Mouse (Mus musculus) embryonic facial prominence, embryonic 13.5 days (tissue): ENCODE measurements around the gene Ccser2. TPM values are rescaled to one million over a fixed set of nuclear protein-coding genes. Genes with fewer than 3 reads are reported as not detected.
"Not testable (repeated sequence)": the region's sequence is repeated elsewhere in the genome, so short reads cannot be mapped to it uniquely, and the experiment has no call there.

Experiments used
- ATAC-seq: fragments of 200-750 bp; cut with Nextera tagmentation; 2 replicates; pipeline ENCODE4 v1.8.0; 2017; ENCODE audit warnings: low read depth; ENCODE audit not compliant: insufficient number of reproducible peaks, insufficient read depth, low FRiP score, low TSS enrichment
- H3K27ac ChIP-seq: fragments of 300-500 bp; sonication (generic); 2 replicates; pipeline ENCODE4 v1.5.1; 2015; ENCODE audit warnings: moderate library complexity, mild to moderate bottlenecking, inconsistent platforms
- H3K27me3 ChIP-seq: fragments of 300-500 bp; sonication (generic); 2 replicates; pipeline ENCODE4 v1.6.1; 2015; ENCODE audit warnings: mild to moderate bottlenecking, inconsistent platforms
- H3K36me3 ChIP-seq: fragments of 300-500 bp; sonication (generic); 2 replicates; pipeline ENCODE4 v1.6.1; 2015; ENCODE audit warnings: mild to moderate bottlenecking, inconsistent platforms
- H3K4me1 ChIP-seq: fragments of 300-500 bp; sonication (generic); 2 replicates; pipeline ENCODE4 v1.6.1; 2015; ENCODE audit warnings: inconsistent platforms
- H3K4me2 ChIP-seq: fragments of 300-500 bp; sonication (generic); 2 replicates; pipeline ENCODE4 v1.6.1; 2015; ENCODE audit warnings: moderate library complexity, mild to moderate bottlenecking, inconsistent platforms
- H3K4me3 ChIP-seq: fragments of 300-500 bp; sonication (generic); 2 replicates; pipeline ENCODE4 v1.5.1; 2015; ENCODE audit warnings: mild to moderate bottlenecking, inconsistent platforms
- H3K9ac ChIP-seq: fragments of 300-500 bp; sonication (generic); 2 replicates; pipeline ENCODE4 v1.6.1; 2015; ENCODE audit warnings: mild to moderate bottlenecking, inconsistent platforms
- H3K9me3 ChIP-seq: fragments of 300-500 bp; sonication (generic); 2 replicates; pipeline ENCODE4 v1.6.1; 2016; ENCODE audit warnings: inconsistent platforms
- WGBS: fragments of 180-500 bp; shearing (Covaris S2); methylation state at CpG from one replicate; pipeline ENCODE4 v1.1.7; 2015; ENCODE audit warnings: mixed read lengths; 5-methylcytosine and 5-hydroxymethylcytosine counted together
- polyA plus RNA-seq: library from polyadenylated mRNA; unstranded; fragments of >200 nt; fragmentation: Nextera tagmentation; extraction: Ambion mirVana; gene quantifications from 2 replicates; pipeline ENCODE4 v1.2.1, GENCODE M21; 2015

The Ccser2 gene
- 45.1 and 50.0 TPM in 2 replicates for polyA plus RNA-seq

GRCm38 (mm10) chr14:36968628-36969147 lies at the start of gene Ccser2:
Ccser2 (minus strand) TSS chr14:36968777.
- Histone ChIP-seq H3K4me2 (peak within 1 kb of the TSS; percentile 59), H3K36me3 (no peaks in the 10 kb centered on the region), H3K27ac (peak within 1 kb of the TSS; percentile 76), H3K4me3 (peak within 1 kb of the TSS; percentile 88), H3K9ac (peak within 1 kb of the TSS; percentile 93), H3K27me3 (no peaks in the 10 kb centered on the region), H3K4me1 (peaks cover 23% of the 10 kb centered on the region), H3K9me3 (no peaks in the 10 kb centered on the region)
- 1% methylated on average over 39 of the region's 39 CpGs for WGBS
- ATAC-seq, result peak; percentile 100

- Histone ChIP-seq H3K9ac (no peak overlapping the region), H3K36me3 (no peaks in the 10 kb centered on the region), H3K27me3 (no peaks in the 10 kb centered on the region), H3K4me1 (no peaks in the 10 kb centered on the region), H3K4me3 (no peak overlapping the region), H3K9me3 (no peaks in the 10 kb centered on the region), H3K4me2 (no peak overlapping the region), H3K27ac (no peak overlapping the region)
- ATAC-seq, result no peak
- WGBS, result 34% methylated on average over 5 of the region's 5 CpGs
Measured at GRCm38 (mm10) chr14:37015894-37016293, 47.3 kb upstream of the Ccser2 start.

DNA sequence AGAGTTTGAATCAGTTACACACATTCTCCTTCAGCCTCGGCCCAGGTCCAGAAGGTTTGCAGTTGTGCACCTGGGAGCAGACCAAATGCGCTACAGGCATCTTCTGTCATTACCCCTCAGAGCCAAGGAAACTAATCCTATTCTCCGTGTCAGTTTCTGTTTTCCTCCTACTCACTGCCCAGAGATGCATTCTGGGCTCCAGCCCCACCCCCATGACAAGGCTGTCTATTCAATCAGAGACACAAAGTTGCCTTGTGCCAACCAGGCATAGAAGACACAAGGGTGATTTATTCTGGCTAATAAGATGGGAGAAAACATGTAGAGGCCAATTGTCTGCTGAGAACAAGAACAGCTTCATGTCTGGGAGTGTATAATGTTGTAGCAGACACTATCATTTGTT lies 45.1 kb upstream of the Ccser2 start:
- no peak overlapping the region for H3K27ac ChIP-seq
- H3K9me3 ChIP-seq, result no peaks in the 10 kb centered on the region
- H3K4me2 ChIP-seq, result no peak overlapping the region
- no peaks in the 10 kb centered on the region for H3K4me1 ChIP-seq
- no peaks in the 10 kb centered on the region for H3K36me3 ChIP-seq
- ATAC-seq, result no peak
- H3K9ac ChIP-seq, result no peak overlapping the region
- no peak overlapping the region for H3K4me3 ChIP-seq
- WGBS, result 40% methylated on average over 3 of the region's 3 CpGs
- H3K27me3 ChIP-seq, result no peaks in the 10 kb centered on the region

GRCm38 (mm10) chr14:37009686-37010085 lies 41.1 kb upstream of the Ccser2 start:
- no peaks in the 10 kb centered on the region for H3K9me3 ChIP-seq
- no peaks in the 10 kb centered on the region for H3K27me3 ChIP-seq
- H3K9ac ChIP-seq, result no peak overlapping the region
- no peak overlapping the region for H3K27ac ChIP-seq
- 83% methylated on average over 2 of the region's 2 CpGs for WGBS
- no peak overlapping the region for H3K4me3 ChIP-seq
- no peak overlapping the region for H3K4me2 ChIP-seq
- H3K4me1 ChIP-seq, result no peaks in the 10 kb centered on the region
- ATAC-seq, result no peak
- H3K36me3 ChIP-seq, result no peaks in the 10 kb centered on the region

DNA sequence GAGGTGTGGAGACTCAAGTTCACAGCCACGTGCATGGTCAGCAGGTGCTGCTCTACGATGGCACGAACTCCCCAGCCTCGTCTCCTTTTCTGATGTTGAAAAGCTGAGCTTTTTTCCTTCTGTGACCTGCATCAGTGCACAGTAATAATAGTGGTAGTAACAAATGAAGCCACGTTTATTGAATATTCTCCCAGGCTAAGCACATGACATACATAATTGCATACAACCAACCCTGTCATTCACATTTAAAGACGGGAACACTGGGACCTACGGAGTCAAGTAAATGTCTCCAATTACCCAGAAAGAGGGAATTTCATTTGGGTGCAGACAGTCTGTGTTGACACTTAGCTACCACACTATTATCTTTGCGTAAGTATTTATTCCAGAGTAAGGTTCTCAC lies 37.9 kb upstream of the Ccser2 start:
- Histone ChIP-seq H3K4me2 (no peak overlapping the region), H3K9ac (no peak overlapping the region), H3K27ac (no peak overlapping the region), H3K4me3 (no peak overlapping the region), H3K4me1 (no peaks in the 10 kb centered on the region), H3K9me3 (no peaks in the 10 kb centered on the region), H3K36me3 (no peaks in the 10 kb centered on the region), H3K27me3 (no peaks in the 10 kb centered on the region)
- ATAC-seq, result no peak
- WGBS, result 68% methylated on average over 8 of the region's 8 CpGs

GRCm38 (mm10) chr14:37005865-37006264 lies 37.3 kb upstream of the Ccser2 start:
- ATAC-seq, result no peak
- Histone ChIP-seq H3K9me3 (no peaks in the 10 kb centered on the region), H3K4me2 (no peak overlapping the region), H3K27me3 (no peaks in the 10 kb centered on the region), H3K36me3 (no peaks in the 10 kb centered on the region), H3K4me3 (no peak overlapping the region), H3K27ac (no peak overlapping the region), H3K4me1 (no peaks in the 10 kb centered on the region), H3K9ac (no peak overlapping the region)
- 34% methylated on average over 3 of the region's 3 CpGs for WGBS

DNA sequence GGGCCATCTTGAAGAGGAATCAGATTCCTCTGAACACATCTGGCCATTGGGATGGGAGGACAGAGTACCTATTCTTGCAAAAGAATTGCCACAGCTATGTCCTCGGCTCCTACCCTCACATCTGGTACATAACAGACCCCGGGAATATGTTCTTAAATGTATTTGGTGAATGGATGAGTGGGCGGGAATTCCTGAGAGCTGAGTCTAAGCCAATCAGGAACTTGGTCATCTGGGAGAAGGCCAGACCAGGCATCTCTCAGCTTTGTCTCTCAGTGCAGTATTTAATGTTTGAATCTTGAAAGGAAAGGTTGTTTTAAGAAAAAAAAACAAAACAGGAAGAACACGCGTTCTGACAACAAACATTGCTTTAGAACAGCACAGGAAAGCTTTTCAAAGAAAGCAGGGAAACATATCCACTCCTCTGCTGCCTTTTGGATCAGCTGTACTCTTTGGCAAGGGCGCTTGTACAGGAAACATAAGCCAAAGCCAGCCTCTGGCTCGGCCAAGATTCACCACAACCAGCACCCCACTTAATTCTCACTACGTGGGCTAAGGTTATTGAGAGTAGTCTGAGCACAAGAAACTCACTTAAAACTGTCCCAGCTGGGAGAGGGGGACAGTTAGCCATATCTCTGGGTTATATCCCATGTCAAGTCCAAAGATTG lies 35.0 kb upstream of the Ccser2 start:
- no peaks in the 10 kb centered on the region for H3K4me1 ChIP-seq
- WGBS, result 72% methylated on average over 8 of the region's 8 CpGs
- no peak for ATAC-seq
- no peak overlapping the region for H3K4me2 ChIP-seq
- no peaks in the 10 kb centered on the region for H3K27me3 ChIP-seq
- no peaks in the 10 kb centered on the region for H3K9me3 ChIP-seq
- H3K36me3 ChIP-seq, result no peaks in the 10 kb centered on the region
- no peak overlapping the region for H3K9ac ChIP-seq
- no peak overlapping the region for H3K27ac ChIP-seq
- H3K4me3 ChIP-seq, result no peak overlapping the region

DNA sequence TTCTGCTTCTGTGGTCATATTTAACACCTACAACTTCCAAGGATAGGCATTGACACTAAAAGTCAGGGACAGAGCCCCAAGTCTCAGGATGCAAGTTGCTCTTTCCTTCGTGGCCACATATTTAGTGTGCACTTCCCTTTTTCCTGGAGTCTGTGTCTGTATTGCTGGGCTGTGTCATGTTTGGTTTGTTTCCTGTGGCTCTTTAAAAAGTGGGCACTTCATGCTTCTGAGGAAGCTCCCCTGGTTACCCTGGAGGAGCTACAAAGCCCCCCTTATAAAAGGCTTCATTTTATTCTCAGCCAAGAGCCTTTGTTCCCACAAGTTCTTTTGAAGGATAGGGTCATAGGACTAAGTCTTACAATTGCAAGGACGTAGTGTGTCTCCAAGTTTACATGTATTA lies 34.3 kb upstream of the Ccser2 start:
- Histone ChIP-seq H3K4me2 (no peak overlapping the region), H3K9ac (no peak overlapping the region), H3K27ac (no peak overlapping the region), H3K4me1 (no peaks in the 10 kb centered on the region), H3K4me3 (no peak overlapping the region), H3K36me3 (no peaks in the 10 kb centered on the region), H3K27me3 (no peaks in the 10 kb centered on the region), H3K9me3 (no peaks in the 10 kb centered on the region)
- 61% methylated on average over 2 of the region's 2 CpGs for WGBS
- ATAC-seq, result no peak

DNA sequence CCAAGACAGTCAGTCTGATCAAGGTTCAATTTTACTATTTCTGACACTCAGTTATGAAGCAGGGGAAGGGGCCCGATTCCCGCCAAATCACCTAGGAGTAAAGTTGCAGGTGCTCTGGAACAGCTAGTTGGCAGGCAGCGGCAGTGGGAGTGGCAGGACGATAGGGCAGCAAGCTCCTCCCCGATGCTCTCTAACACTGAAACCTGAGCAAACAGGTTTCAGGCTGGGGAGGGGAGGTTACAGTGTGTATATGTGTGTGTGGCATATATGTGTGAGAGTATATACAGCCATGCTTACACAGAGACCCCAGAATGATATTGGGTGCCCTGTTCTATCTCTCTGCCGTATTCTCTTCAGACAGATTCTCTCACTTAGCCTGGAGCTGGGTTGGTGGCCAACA lies 32.2 kb upstream of the Ccser2 start:
- not testable (repeated sequence) for H3K9ac ChIP-seq, H3K27ac ChIP-seq, H3K36me3 ChIP-seq, H3K4me2 ChIP-seq, H3K4me3 ChIP-seq, H3K27me3 ChIP-seq, H3K4me1 ChIP-seq, ATAC-seq, H3K9me3 ChIP-seq
- WGBS, result 70% methylated on average over 6 of the region's 6 CpGs

GRCm38 (mm10) chr14:36989784-36990183 lies 21.2 kb upstream of the Ccser2 start:
- Histone ChIP-seq H3K9ac (no peak overlapping the region), H3K27ac (no peak overlapping the region), H3K4me3 (no peak overlapping the region), H3K27me3 (no peaks in the 10 kb centered on the region), H3K4me1 (no peaks in the 10 kb centered on the region), H3K36me3 (no peaks in the 10 kb centered on the region), H3K9me3 (no peaks in the 10 kb centered on the region), H3K4me2 (no peak overlapping the region)
- no peak for ATAC-seq

DNA sequence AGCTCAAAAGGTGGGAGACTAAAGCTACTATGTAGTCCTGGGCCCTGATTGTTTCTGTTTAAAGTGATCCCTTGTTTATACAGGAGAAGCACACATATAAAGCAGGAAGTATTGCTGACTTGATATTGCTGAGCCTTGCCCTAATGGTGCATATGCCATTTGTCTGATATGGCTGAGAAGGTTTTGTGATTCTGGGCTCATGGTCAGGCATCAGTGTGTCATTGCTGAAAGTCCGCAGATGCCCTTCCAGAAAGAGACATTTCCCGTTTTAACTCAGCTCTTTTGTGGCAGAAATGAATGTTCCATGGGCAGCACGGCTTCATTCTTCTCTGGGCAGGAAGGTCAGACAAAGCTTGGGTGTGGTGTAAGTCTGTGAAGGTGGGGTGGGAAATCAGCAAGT lies 17.1 kb upstream of the Ccser2 start:
- Histone ChIP-seq H3K36me3 (no peaks in the 10 kb centered on the region), H3K9ac (no peak overlapping the region), H3K4me3 (no peak overlapping the region), H3K9me3 (no peaks in the 10 kb centered on the region), H3K27me3 (no peaks in the 10 kb centered on the region), H3K4me2 (no peak overlapping the region), H3K4me1 (no peaks in the 10 kb centered on the region), H3K27ac (no peak overlapping the region)
- ATAC-seq, result no peak
- 84% methylated on average over 3 of the region's 3 CpGs for WGBS

DNA sequence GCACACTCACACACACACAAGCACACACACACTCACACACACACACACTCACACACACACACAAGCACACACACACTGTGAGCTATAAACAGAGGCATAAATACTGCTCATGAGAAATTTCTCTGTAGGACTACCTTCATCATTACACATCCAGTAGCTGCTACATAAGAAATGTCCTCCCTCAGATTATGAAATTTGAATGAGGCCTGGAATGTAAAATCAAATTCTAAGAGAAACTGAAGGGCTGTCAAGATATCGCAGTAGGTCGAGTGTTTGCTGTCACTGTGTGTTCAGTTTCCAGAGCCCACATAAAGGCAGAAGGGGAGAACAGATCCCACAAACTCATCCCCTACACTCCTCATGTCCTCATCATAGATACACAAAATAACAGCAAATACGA lies 6.4 kb upstream of the Ccser2 start:
- H3K4me1 ChIP-seq, result no peaks in the 10 kb centered on the region
- WGBS, result 87% methylated on average over 3 of the region's 3 CpGs
- H3K27me3 ChIP-seq, result no peaks in the 10 kb centered on the region
- no peak for ATAC-seq
- no peak overlapping the region for H3K9ac ChIP-seq
- no peaks in the 10 kb centered on the region for H3K9me3 ChIP-seq
- no peak overlapping the region for H3K4me3 ChIP-seq
- no peak overlapping the region for H3K4me2 ChIP-seq
- H3K27ac ChIP-seq, result no peak overlapping the region
- no peaks in the 10 kb centered on the region for H3K36me3 ChIP-seq
